Mouse (Mus musculus) bone marrow, adult 2 months (tissue): ENCODE data around the gene Olfr543. TPM values are rescaled to one million over a fixed set of nuclear protein-coding genes. Genes with fewer than 3 reads are reported as not detected.

Source experiments
- H3K27ac ChIP-seq: fragments of 200-500 bp; 2 replicates; pipeline ENCODE4 v1.5.1; 2012; ENCODE audit warnings: low read depth, mild to moderate bottlenecking, control low read depth, inconsistent platforms, low read length; ENCODE audit not compliant: control insufficient read depth, poor library complexity, insufficient read depth
- H3K4me1 ChIP-seq: fragments of 200-500 bp; 2 replicates; pipeline ENCODE4 v1.6.1; 2011; ENCODE audit warnings: low read length; ENCODE audit not compliant: control insufficient read depth, insufficient read depth
- H3K4me3 ChIP-seq: fragments of 200-500 bp; replicated peaks from 2 replicates; pipeline ENCODE3; 2011; ENCODE audit warnings: mild to moderate bottlenecking, low read depth, low read length, control low read depth; ENCODE audit not compliant: control insufficient read depth
- CTCF ChIP-seq: fragments of 200-500 bp; IDR thresholded peaks from 2 replicates; pipeline ENCODE4 v1.5.1; 2011; ENCODE audit warnings: low read length, control low read depth; ENCODE audit not compliant: control insufficient read depth, insufficient read depth
- POLR2A ChIP-seq: fragments of 200-500 bp; IDR thresholded peaks from 2 replicates; pipeline ENCODE4 v1.6.1; 2011; ENCODE audit warnings: low read depth, mild to moderate bottlenecking, control low read depth, low read length, borderline replicate concordance; ENCODE audit not compliant: control insufficient read depth
- WGBS: fragments of 180-500 bp; shearing (Covaris S2); methylation state at CpG from one replicate; pipeline ENCODE4 v1.1.7; 2018; 5-methylcytosine and 5-hydroxymethylcytosine counted together
- polyA plus RNA-seq: library from polyadenylated mRNA; stranded (reverse); fragments of >200 nt; gene quantifications from 2 replicates; pipeline ENCODE4 v1.2.4, GENCODE M21; 2011; ENCODE audit warnings: low replicate concordance; ENCODE audit not compliant: missing spikeins, insufficient read depth, insufficient read length

The Olfr543 gene
- polyA plus RNA-seq, 1 experiment = not detected

DNA sequence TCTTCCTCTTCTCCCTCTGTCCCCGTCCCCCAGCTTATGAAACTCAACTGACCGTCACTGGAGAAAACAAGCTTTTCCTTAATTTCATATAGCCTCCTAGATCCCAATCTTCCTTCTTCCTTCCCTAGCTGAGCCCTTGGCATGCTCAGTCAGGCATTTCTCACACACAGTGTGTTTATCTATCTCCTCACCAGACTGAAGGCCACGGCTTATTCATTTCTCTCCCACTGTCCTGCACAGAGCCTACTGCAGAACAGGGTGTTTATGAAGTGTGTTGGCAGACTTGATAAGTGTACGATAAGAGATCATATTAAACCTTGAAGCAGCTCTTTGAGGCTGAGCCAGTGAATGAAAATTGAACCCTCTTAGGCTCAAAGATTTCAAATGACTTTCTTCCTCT lies 658 bp downstream of the Olfr543 start:
- no peak for TF ChIP-seq POLR2A
- no peak for TF ChIP-seq CTCF
- Histone ChIP-seq H3K4me3 (no peak overlapping the region), H3K27ac (no peak overlapping the region), H3K4me1 (no peaks in the 10 kb centered on the region)
- 59% methylated on average over 4 of the region's 4 CpGs for WGBS

DNA sequence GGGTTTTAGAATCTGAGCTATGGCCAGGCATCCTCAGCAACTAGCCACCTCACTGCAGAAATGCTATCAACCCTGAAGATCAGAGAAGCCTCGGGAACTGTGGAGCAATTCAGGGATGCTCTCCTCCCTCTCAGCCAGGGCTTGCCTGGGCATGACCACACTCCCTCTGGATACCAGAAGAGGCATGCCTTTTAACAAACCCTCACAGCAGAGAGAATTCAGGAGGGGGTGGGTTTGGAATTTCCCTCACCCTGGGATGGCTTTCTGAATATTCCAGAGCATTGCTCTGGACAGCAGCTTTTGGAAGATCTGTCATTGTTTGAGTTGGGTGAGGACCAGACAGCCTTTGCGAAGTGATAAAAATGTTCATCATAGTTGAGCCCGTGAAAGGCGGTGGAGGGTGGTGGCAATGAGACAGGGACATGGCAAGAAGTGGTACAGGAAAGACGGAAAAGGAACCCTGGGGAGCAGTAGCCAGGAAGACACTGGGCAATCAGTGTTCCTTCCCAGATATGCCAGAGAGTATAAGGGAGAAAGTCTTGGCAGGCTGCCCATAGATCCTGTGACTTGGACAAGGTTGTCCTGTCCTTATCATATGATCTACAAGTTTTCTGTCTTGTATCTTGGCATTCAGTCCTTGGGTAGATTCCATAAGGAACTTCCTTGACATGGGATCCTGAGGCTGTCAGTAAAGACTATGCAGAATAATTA lies 2.0 kb downstream of the Olfr543 start:
- H3K27ac ChIP-seq = no peak overlapping the region
- no peak for TF ChIP-seq CTCF
- TF ChIP-seq POLR2A = no peak
- 82% methylated on average over 5 of the region's 5 CpGs for WGBS
- no peak overlapping the region for H3K4me3 ChIP-seq
- H3K4me1 ChIP-seq = no peaks in the 10 kb centered on the region

DNA sequence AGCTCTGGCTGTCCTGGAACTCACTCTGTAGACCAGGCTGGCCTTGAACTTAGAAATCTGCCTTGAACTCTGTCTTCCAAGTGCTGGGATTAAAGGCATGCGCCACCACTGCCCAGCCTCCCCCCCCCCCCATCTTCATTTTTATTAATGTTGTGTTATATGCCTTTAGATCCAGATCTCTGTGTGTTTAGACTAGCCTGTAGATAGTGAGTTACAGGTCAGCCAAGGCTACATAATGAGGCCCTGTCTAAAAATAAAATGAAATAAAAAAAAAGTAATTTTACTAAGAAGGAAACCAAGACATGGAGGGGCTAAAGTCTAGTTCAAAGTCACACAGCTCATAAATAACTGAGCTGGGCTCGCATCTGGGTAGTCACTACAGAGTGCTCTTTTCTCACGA lies 2.6 kb downstream of the Olfr543 start:
- no peaks in the 10 kb centered on the region for H3K4me1 ChIP-seq
- TF ChIP-seq CTCF = no peak
- no peak overlapping the region for H3K4me3 ChIP-seq
- no peak overlapping the region for H3K27ac ChIP-seq
- WGBS = 76% methylated on average over 3 of the region's 3 CpGs

DNA sequence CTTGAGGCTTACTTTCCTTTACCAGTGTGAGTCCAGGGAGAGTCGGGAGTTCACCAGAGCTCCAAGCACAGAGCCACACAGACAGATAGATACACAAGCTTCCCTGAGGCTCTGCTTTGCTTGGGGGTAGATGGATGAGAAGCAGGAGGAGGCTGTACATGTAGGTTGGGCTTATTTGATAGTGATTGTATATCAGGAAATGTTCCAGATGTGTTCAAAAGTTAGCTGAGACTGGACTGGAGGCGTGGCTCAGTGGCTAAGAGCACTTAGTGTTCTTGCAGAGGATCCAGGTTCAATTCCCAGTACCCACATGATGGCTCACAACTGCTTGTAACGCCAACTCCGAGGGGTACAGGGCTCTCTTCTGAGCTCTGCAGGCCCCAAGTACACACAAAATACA lies 3.1 kb downstream of the Olfr543 start:
- 80% methylated on average over 4 of the region's 4 CpGs for WGBS
- H3K4me3 ChIP-seq = no peak overlapping the region
- H3K27ac ChIP-seq = no peak overlapping the region
- TF ChIP-seq POLR2A (no peak), CTCF (no peak)
- no peaks in the 10 kb centered on the region for H3K4me1 ChIP-seq

DNA sequence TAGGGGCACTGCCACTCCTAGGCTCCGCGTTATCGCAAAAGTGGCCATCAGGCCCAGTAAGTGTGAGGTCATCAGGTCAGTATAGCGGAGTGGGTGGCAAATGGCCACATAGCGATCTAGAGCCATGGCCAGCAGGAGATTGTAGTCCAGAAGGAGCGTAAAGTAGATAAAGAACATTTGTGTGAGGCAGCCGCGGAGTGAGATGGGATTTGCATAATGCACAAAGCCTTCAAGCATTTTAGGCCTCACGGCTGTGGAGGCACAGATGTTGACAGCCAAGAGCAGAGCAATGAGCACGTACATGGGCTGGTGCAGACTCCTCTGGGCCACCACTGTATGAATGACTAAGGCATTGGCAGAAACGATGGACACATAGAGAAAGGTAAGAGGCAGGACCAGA lies 4.1 kb downstream of the Olfr543 start:
- TF ChIP-seq POLR2A (no peak), CTCF (no peak)
- H3K27ac ChIP-seq = no peak overlapping the region
- H3K4me1 ChIP-seq = no peaks in the 10 kb centered on the region
- 89% methylated on average over 11 of the region's 11 CpGs for WGBS
- H3K4me3 ChIP-seq = no peak overlapping the region

DNA sequence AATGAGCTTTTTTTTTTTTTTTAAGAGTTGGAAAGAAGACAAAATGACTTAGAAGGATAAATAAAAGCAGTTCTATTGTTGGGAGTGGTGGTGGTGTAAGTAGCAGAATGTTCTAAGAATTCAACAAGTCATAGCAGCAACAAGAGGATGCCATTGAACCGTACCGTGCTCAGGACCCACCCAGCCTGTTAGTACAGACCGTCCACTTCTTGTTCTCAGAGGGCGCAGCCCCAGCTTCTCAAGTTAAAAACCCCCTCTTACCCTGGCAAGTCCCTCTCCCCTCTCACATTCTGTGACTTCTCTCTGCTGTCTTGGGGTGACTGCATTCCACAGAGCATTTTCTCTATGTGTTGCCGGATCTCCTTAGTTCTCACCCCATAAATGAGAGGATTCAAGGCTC lies 4.9 kb downstream of the Olfr543 start:
- Histone ChIP-seq H3K4me1 (no peaks in the 10 kb centered on the region), H3K27ac (no peak overlapping the region), H3K4me3 (no peak overlapping the region)
- 92% methylated on average over 5 of the region's 5 CpGs for WGBS
- no peak for TF ChIP-seq CTCF

DNA sequence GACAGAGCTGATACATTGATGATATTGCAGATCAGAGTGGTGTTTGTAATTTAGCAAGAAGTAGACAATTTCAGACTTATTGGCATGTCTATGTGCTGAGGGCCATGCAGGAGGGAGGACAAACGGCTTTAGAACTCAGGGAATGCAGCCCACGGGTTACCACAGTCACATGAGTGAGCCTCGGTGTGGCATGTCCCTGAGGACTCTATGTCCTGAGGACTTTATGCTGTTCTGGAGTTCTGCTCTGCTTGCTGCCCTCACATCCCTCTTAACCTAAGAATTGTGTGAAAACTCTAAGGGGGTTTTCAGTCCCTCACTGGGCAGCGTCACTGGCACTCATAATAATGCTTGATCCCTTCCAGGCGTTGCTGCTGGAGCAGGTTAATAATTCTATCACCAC lies 8.8 kb downstream of the Olfr543 start:
- H3K4me1 ChIP-seq = no peaks in the 10 kb centered on the region
- WGBS = 74% methylated on average over 5 of the region's 5 CpGs
- H3K27ac ChIP-seq = no peak overlapping the region
- TF ChIP-seq POLR2A = no peak
- H3K4me3 ChIP-seq = no peak overlapping the region

DNA sequence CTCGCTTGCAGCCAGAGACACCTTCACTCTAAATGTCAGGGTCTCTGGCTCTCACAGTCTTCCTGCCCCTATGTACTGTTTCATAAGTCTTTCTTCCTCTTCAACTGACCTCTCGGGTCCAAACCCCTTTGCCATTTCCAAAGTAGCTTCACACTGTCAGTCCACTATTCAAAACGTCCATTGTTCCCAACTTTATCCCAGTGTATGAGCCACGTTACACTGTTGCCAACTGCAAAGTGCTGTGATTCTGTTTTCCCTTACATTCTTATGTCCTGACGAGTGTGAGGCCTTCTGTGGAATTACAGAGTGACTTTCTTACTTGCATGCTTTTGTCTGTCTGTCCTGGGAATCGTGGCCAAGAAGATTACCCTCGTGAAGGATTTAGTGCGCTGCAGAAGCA lies 13.9 kb downstream of the Olfr543 start:
- Histone ChIP-seq H3K27ac (no peak overlapping the region), H3K4me3 (no peak overlapping the region), H3K4me1 (no peaks in the 10 kb centered on the region)
- WGBS = 91% methylated on average over 8 of the region's 8 CpGs
- TF ChIP-seq POLR2A (no peak), CTCF (no peak)
